In the genomic region with DNA sequence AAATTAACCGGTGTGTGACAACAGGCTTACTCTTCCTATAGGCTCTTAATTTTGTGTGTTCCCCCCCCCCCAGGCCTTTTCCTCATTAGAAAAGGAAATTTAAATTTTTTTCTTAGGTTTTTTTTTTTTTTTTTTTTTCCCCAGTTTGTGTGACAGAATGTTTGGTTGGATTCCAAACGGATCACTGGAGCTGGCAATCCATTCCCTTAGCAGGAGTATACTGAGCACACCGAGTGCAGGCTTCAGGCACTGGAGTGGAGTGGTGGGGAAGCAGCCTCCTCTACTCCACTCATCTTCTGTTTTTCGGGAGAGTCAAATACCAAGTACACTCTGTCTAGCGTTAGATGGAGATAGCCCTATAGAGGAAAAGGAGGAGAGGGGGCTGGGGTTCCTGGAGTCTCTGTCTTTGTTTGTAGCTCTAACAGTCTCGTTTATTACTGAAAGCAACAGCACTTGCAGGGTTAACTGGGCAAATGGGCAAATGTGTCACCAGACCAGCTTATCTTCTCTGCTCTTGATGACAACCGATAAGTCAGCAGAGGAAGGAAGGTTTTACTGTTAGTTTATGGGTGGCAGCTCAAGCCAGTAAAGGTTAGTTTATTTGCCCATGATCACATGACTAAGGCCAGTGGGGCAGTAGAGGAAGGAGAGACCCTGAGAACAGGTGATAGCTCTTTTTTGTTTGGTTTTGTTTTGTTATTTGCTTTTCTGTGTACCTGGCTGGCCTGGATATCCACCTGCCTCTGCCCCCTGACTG, we compare ENCODE assay signal across 20 mouse cellular contexts. TPM values are rescaled to one million over a fixed set of nuclear protein-coding genes. Genes with fewer than 3 reads are reported as not detected.
DNase-seq lines count a peak whose midpoint lies in the region; ATAC-seq and TF ChIP-seq lines count a peak whose summit lies in the region.
"Had no signal": no experiment of that assay in that cellular context is flagged by ENCODE, and none has a peak within 500 bp of the region (broad histone marks: within the 10 kb centered on the region; RNA-seq: fewer than 3 reads in every experiment).

No protein-coding gene starts in this region.

- TF ChIP-seq RAD21 in CH12.LX (IDR thresholded peaks at IDR 0.05; ENCODE audit: low read depth, low read length): no peak

- peaks cover 0 to 11% of the 10 kb centered on the region in 2 experiments for H3K36me3 ChIP-seq in CH12.LX (replicated peaks in 1 of 2; ENCODE audit: control insufficient read depth in 1 of 2, insufficient read depth in 1 of 2, low read length in 1 of 2)
- no peaks in the 10 kb centered on the region for H3K36me3 ChIP-seq in intestine, embryonic 15.5 days
- no peaks in the 10 kb centered on the region for H3K36me3 ChIP-seq in liver, embryonic 16.5 days (ENCODE audit: control insufficient read depth, insufficient read depth)
- H3K36me3 ChIP-seq: embryonic facial prominence, embryonic 15.5 days; lung, embryonic 15.5 days; midbrain, embryonic 15.5 days; neural tube, embryonic 15.5 days had no signal

- 0 out of 2 replicates have a peak, but pooled peaks have one; percentile 8 for ATAC-seq in intestine, embryonic 15.5 days
- ATAC-seq in liver, embryonic 16.5 days (ENCODE audit: low read depth): no peak
- ATAC-seq: forebrain, postnatal 0 days; midbrain, embryonic 15.5 days had no signal

- no peak for TF ChIP-seq EP300 in CH12.LX (IDR thresholded peaks at IDR 0.05; ENCODE audit: low read length)

- dilution Hi-C loops in CH12.LX (cut with MboI; ENCODE audit: extremely low pct_ligation_motif_present, extremely low pct_unique_long_range_greater_than_20kb, low sequenced_read_pairs): no loop called here

- TF ChIP-seq CTCF in CH12.LX (conservative IDR thresholded peaks at IDR 0.05 in 1 of 2, IDR thresholded peaks at IDR 0.05 in 1 of 2; ENCODE audit: low read depth in 2 of 2, low read length in 2 of 2): no peak

- H3K9me3 ChIP-seq in CH12.LX (replicated peaks; ENCODE audit: low read length): no peaks in the 10 kb centered on the region
- no peaks in the 10 kb centered on the region for H3K9me3 ChIP-seq in intestine, embryonic 15.5 days
- no peaks in the 10 kb centered on the region for H3K9me3 ChIP-seq in liver, embryonic 16.5 days (replicated peaks; ENCODE audit: control insufficient read depth, low read length)
- H3K9me3 ChIP-seq: embryonic facial prominence, embryonic 15.5 days; heart, embryonic 10.5 days; limb, embryonic 12.5 days; lung, embryonic 15.5 days; midbrain, embryonic 15.5 days; neural tube, embryonic 15.5 days had no signal

- peak overlapping the region; percentile 13 for H3K9ac ChIP-seq in CH12.LX (ENCODE audit: insufficient read depth, low read depth)
- no peak overlapping the region for H3K9ac ChIP-seq in intestine, embryonic 15.5 days
- H3K9ac ChIP-seq in liver, embryonic 16.5 days (ENCODE audit: low read depth, low read length): no peak overlapping the region
- H3K9ac ChIP-seq: embryonic facial prominence, embryonic 15.5 days; forebrain, postnatal 0 days; limb, embryonic 12.5 days; lung, embryonic 15.5 days; midbrain, embryonic 15.5 days; neural tube, embryonic 15.5 days had no signal

- no peak overlapping the region; the same call in 1 of the 2 replicates for H3K4me2 ChIP-seq in CH12.LX (ENCODE audit: insufficient read depth, low read depth, poor library complexity, severe bottlenecking)
- H3K4me2 ChIP-seq in intestine, embryonic 15.5 days (replicated peaks): no peak overlapping the region
- peak overlapping the region; percentile 21; the same call in 1 of the 2 replicates for H3K4me2 ChIP-seq in liver, embryonic 16.5 days (ENCODE audit: low read depth, low read length)
- H3K4me2 ChIP-seq: embryonic facial prominence, embryonic 15.5 days; limb, embryonic 12.5 days; lung, embryonic 15.5 days; midbrain, embryonic 15.5 days; neural tube, embryonic 15.5 days had no signal

- no peak overlapping the region for H3K27ac ChIP-seq in CH12.LX (ENCODE audit: insufficient read depth, low read depth)
- H3K27ac ChIP-seq in intestine, embryonic 15.5 days: peak overlapping the region; percentile 42
- peak overlapping the region; percentile 31 for H3K27ac ChIP-seq in liver, embryonic 16.5 days (ENCODE audit: low read length)
- H3K27ac ChIP-seq: embryonic facial prominence, embryonic 15.5 days; heart, embryonic 10.5 days; limb, embryonic 12.5 days; lung, embryonic 15.5 days; midbrain, embryonic 15.5 days; neural tube, embryonic 15.5 days had no signal

- DNase-seq in 416B (ENCODE audit: low read depth) (peak; percentile 83), CH12.LX (ENCODE audit: extremely low read depth) (no peak)
- DNase-seq in retina, embryonic 14.5 days (ENCODE audit: low spot score): no peak
- DNase-seq in left cerebral cortex, postnatal 25 days (ENCODE audit: low spot score in 2 of 2): no peak
- no peak for DNase-seq in heart, adult 18-20 months
- DNase-seq: cerebellum, adult 11 months; cerebellum, postnatal 36 days; forebrain, postnatal 0 days; gastrocnemius, postnatal 36 days; kidney, adult 8-10 months; layer of hippocampus, adult 9-11 months; right cerebral cortex, postnatal 25 days had no signal

- H3K4me1 ChIP-seq in CH12.LX (ENCODE audit: control insufficient read depth in 1 of 2, insufficient read depth in 2 of 2): peaks cover 16 to 73% of the 10 kb centered on the region in 2 experiments
- H3K4me1 ChIP-seq in intestine, embryonic 15.5 days (replicated peaks): peaks cover 10% of the 10 kb centered on the region; the same call in 1 of the 2 replicates
- peaks cover 55% of the 10 kb centered on the region for H3K4me1 ChIP-seq in liver, embryonic 16.5 days (ENCODE audit: control insufficient read depth, low read depth, low read length)

- no peak for TF ChIP-seq POLR2A in CH12.LX (IDR thresholded peaks at IDR 0.05; ENCODE audit: low read depth, low read length)

- whole genome bisulfite sequencing in intestine, embryonic 15.5 days: 61% methylated on average over 7 of the region's 7 CpGs
- 40% methylated on average over 7 of the region's 7 CpGs for WGBS in liver, embryonic 16.5 days (ENCODE audit: insufficient replicate concordance)

- H3K79me2 ChIP-seq in CH12.LX (replicated peaks; ENCODE audit: control insufficient read depth, extremely low read depth, insufficient read depth, poor library complexity, severe bottlenecking): peaks cover 70% of the 10 kb centered on the region

- no peak overlapping the region for H3K4me3 ChIP-seq in CH12.LX (replicated peaks in 1 of 3; ENCODE audit: low read depth in 2 of 3, low read length in 2 of 3, poor library complexity in 1 of 3)
- H3K4me3 ChIP-seq in intestine, embryonic 15.5 days (replicated peaks): no peak overlapping the region
- no peak overlapping the region for H3K4me3 ChIP-seq in liver, embryonic 16.5 days (ENCODE audit: low read depth, low read length)
- H3K4me3 ChIP-seq: embryonic facial prominence, embryonic 15.5 days; heart, embryonic 10.5 days; limb, embryonic 12.5 days; lung, embryonic 15.5 days; midbrain, embryonic 15.5 days; neural tube, embryonic 15.5 days had no signal

- in situ Hi-C loops in CH12.LX (cut with MboI; ENCODE audit: low pct_ligation_motif_present, low pct_unique_long_range_greater_than_20kb, low sequenced_read_pairs): no loop called here

- intact Hi-C loops in left cerebral cortex, postnatal 25 days (cut with DNase I): no loop called here

- H3K27me3 ChIP-seq in CH12.LX (replicated peaks): no peaks in the 10 kb centered on the region
- H3K27me3 ChIP-seq in intestine, embryonic 15.5 days (replicated peaks): no peaks in the 10 kb centered on the region
- H3K27me3 ChIP-seq in liver, embryonic 16.5 days (ENCODE audit: control insufficient read depth, insufficient read depth, low read depth, low read length): no peaks in the 10 kb centered on the region
- H3K27me3 ChIP-seq: embryonic facial prominence, embryonic 15.5 days; limb, embryonic 12.5 days; lung, embryonic 15.5 days; midbrain, embryonic 15.5 days; neural tube, embryonic 15.5 days had no signal

TF ChIP-seq in CH12.LX, 34 proteins besides CTCF, POLR2A, EP300 and RAD21 (continues in another document):
- TF ChIP-seq POLR2AphosphoS2 (IDR thresholded peaks at IDR 0.05; ENCODE audit: low read depth, low read length) (no peak), MAX (IDR thresholded peaks at IDR 0.05; ENCODE audit: low read length) (no peak), ELF1 (IDR thresholded peaks at IDR 0.05; ENCODE audit: low read depth, low read length) (no peak), ZMIZ1 (IDR thresholded peaks at IDR 0.05; ENCODE audit: low read depth, low read length) (no peak), SMC3 (IDR thresholded peaks at IDR 0.05; ENCODE audit: low read depth, low read length) (no peak), ZC3H11A (IDR thresholded peaks at IDR 0.05; ENCODE audit: low read depth, low read length) (no peak), MAFK (IDR thresholded peaks at IDR 0.05; ENCODE audit: insufficient replicate concordance, low read length) (no peak), USF2 (conservative IDR thresholded peaks at IDR 0.05; ENCODE audit: low read depth, low read length) (no peak), IRF4 (IDR thresholded peaks at IDR 0.05; ENCODE audit: low read depth, low read length) (no peak), BHLHE40 (IDR thresholded peaks at IDR 0.05; ENCODE audit: low read depth, low read length) (no peak), NRF1 (IDR thresholded peaks at IDR 0.05; ENCODE audit: low read depth, low read length) (no peak)

RNA-seq across cellular contexts. Expression of gene Ccdc12, which starts 4.7 kb away (rescaled TPM):
- total RNA-seq in CH12.LX (2012; rRNA removed): 97.8 and 122 TPM in 2 replicates
- 85.2 and 89.1 TPM in 2 replicates for total RNA-seq in CH12.LX (2014; rRNA removed)
- polyA plus RNA-seq in CH12.LX (2012; ENCODE audit: insufficient read length, low read depth): 104 and 106 TPM in 2 replicates
- polyA plus RNA-seq in intestine, embryonic 15.5 days (2015; fragmentation: Nextera tagmentation; extraction: Ambion mirVana): 162 and 166 TPM in 2 replicates
- polyA plus RNA-seq in liver, embryonic 16.5 days (2015; fragmentation: Nextera tagmentation; extraction: Ambion mirVana): 59.5 and 60.5 TPM in 2 replicates
- total RNA-seq in left cerebral cortex, postnatal 25 days (2021): 10 to 100 TPM; 47.2 to 55.7 TPM
- total RNA-seq in heart, adult 18-20 months (2021): 10 to 100 TPM; 57.3 to 61.5 TPM

RNA-seq across cellular contexts. Expression of gene Nbeal2, which starts 7.1 kb away (rescaled TPM):
- total RNA-seq in CH12.LX (2012; rRNA removed) (8.4 and 13.6 TPM in 2 replicates), CH12.LX (2014; rRNA removed) (2.6 and 3.2 TPM in 2 replicates)
- polyA plus RNA-seq in CH12.LX (2012; ENCODE audit: insufficient read length, low read depth): 17.7 and 19.7 TPM in 2 replicates
- 3.6 and 4.9 TPM in 2 replicates for polyA plus RNA-seq in intestine, embryonic 15.5 days (2015; fragmentation: Nextera tagmentation; extraction: Ambion mirVana)
- 1.7 and 2.8 TPM in 2 replicates for polyA plus RNA-seq in liver, embryonic 16.5 days (2015; fragmentation: Nextera tagmentation; extraction: Ambion mirVana)
- 10 to 100 TPM in 1 of 2 experiments, 1 to 10 TPM in 1; 9.3 to 14.4 TPM for total RNA-seq in left cerebral cortex, postnatal 25 days (2021)
- 1 to 10 TPM; 6.8 to 7.6 TPM for total RNA-seq in heart, adult 18-20 months (2021)

RNA-seq across cellular contexts. Expression of gene Nradd, which starts 36.8 kb away (rescaled TPM):
- total RNA-seq in CH12.LX (2012; rRNA removed) (8.9 TPM in 2 replicates), CH12.LX (2014; rRNA removed) (17.7 and 18.4 TPM in 2 replicates)
- 15.0 and 15.8 TPM in 2 replicates for polyA plus RNA-seq in CH12.LX (2012; ENCODE audit: insufficient read length, low read depth)
- polyA plus RNA-seq in intestine, embryonic 15.5 days (2015; fragmentation: Nextera tagmentation; extraction: Ambion mirVana): 27.0 and 29.0 TPM in 2 replicates
- polyA plus RNA-seq in liver, embryonic 16.5 days (2015; fragmentation: Nextera tagmentation; extraction: Ambion mirVana): 1.4 and 1.9 TPM in 2 replicates
- total RNA-seq in left cerebral cortex, postnatal 25 days (2021): 1 to 10 TPM; 1.3 TPM
- 1 to 10 TPM; 1.4 to 2.0 TPM for total RNA-seq in heart, adult 18-20 months (2021)
